Mouse (Mus musculus): ENCODE results near the gene Defb26. TPM values are rescaled to one million over a fixed set of nuclear protein-coding genes. Genes with fewer than 3 reads are reported as not detected.

Gene Defb26
- polyA plus RNA-seq (2015; fragmentation: Nextera tagmentation; extraction: Ambion mirVana), result not detected in 2 replicates

- no peaks in the 10 kb centered on the region for H3K4me1 ChIP-seq (replicated peaks)
- no peak within 1 kb of the TSS for H3K9ac ChIP-seq
- H3K4me3 ChIP-seq (replicated peaks), result no peak within 1 kb of the TSS
- WGBS (ENCODE audit: insufficient replicate concordance), result 67% methylated on average over 1 of the region's 1 CpGs
- no peak within 1 kb of the TSS for H3K4me2 ChIP-seq
- no peaks in the 10 kb centered on the region for H3K9me3 ChIP-seq (replicated peaks)
- ATAC-seq (ENCODE audit: insufficient read depth), result no peak
- no peaks in the 10 kb centered on the region for H3K27me3 ChIP-seq
- H3K36me3 ChIP-seq (replicated peaks), result no peaks in the 10 kb centered on the region
- H3K27ac ChIP-seq (replicated peaks), result no peak within 1 kb of the TSS
Measured at GRCm38 (mm10) chr2:152511592-152511991, at the start of gene Defb26. Gene Defb26 (minus strand): TSS chr2:152511692.

- Histone ChIP-seq H3K36me3 (replicated peaks) (no peaks in the 10 kb centered on the region), H3K27me3 (peaks cover 7% of the 10 kb centered on the region; the same call in 1 of the 2 replicates), H3K27ac (replicated peaks) (no peak overlapping the region), H3K9ac (no peak overlapping the region), H3K9me3 (replicated peaks) (no peaks in the 10 kb centered on the region), H3K4me2 (no peak overlapping the region), H3K4me3 (replicated peaks) (no peak overlapping the region), H3K4me1 (replicated peaks) (no peaks in the 10 kb centered on the region)
- 62% methylated on average over 7 of the region's 7 CpGs for WGBS (ENCODE audit: insufficient replicate concordance)
- ATAC-seq (ENCODE audit: insufficient read depth), result no peak
Measured at GRCm38 (mm10) chr2:152556655-152557054, 45.2 kb upstream of the Defb26 start.

DNA sequence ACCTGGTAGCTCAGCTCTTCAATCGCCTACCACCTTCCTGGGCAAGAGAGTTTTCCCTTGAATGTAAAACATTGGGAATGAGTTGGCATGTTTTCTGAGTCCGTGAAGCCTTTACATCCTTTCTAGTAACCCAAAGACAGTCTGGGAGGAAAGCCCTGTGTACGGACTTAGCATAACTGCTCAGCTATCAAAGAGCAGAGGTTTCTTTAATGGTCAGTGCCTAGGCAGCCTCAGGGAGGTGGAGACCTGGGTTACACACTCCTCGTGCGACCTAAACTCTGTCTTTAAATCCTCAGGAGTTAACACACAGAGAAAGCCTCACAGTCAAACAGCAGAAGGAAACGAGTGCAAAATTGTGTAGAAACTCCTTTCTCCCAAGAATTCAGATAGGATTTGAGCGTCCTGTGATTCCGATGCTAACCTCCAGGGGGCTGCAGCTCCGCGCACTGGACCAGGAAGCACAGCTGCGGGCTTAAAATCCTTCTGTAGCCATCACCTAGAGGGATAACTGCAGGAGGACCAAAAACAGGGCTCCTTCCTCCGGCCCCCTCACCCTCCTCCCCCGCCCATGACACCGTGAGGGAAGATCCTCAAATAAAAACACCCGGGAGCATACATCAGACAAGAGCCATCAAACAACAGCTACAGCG lies 42.4 kb upstream of the Defb26 start:
- H3K27me3 ChIP-seq, result peaks cover 7% of the 10 kb centered on the region; the same call in 1 of the 2 replicates
- no peaks in the 10 kb centered on the region for H3K9me3 ChIP-seq (replicated peaks)
- no peak for ATAC-seq (ENCODE audit: insufficient read depth)
- no peak overlapping the region for H3K27ac ChIP-seq (replicated peaks)
- H3K4me3 ChIP-seq (replicated peaks), result no peak overlapping the region
- no peak overlapping the region for H3K4me2 ChIP-seq
- no peak overlapping the region for H3K9ac ChIP-seq
- WGBS (ENCODE audit: insufficient replicate concordance), result 10% methylated on average over 16 of the region's 16 CpGs
- H3K36me3 ChIP-seq (replicated peaks), result no peaks in the 10 kb centered on the region
- H3K4me1 ChIP-seq (replicated peaks), result no peaks in the 10 kb centered on the region

DNA sequence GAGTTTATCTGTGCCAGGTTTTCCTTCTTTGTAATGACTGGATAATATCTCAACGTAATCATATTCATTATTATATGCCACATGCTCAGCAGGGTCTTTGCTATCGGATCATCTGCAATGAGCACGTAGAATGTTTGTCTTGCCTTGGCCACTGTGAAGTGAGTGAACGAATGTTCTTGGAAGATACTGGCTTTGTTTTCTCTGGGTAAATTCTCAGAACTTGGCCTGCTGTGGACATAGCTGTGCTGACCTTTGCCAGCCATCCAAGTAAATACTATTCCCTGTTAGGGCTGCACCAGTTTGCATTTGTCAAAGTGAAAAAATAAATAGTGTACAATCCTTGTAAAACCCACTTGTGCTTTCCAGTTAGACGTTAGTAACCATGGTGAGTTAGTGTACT lies 36.6 kb upstream of the Defb26 start:
- WGBS (ENCODE audit: insufficient replicate concordance), result 56% methylated on average over 5 of the region's 5 CpGs
- no peak overlapping the region for H3K27ac ChIP-seq (replicated peaks)
- H3K4me3 ChIP-seq (replicated peaks), result no peak overlapping the region
- no peaks in the 10 kb centered on the region for H3K9me3 ChIP-seq (replicated peaks)
- ATAC-seq (ENCODE audit: insufficient read depth), result no peak
- no peaks in the 10 kb centered on the region for H3K27me3 ChIP-seq
- no peaks in the 10 kb centered on the region for H3K4me1 ChIP-seq (replicated peaks)
- no peaks in the 10 kb centered on the region for H3K36me3 ChIP-seq (replicated peaks)
- no peak overlapping the region for H3K4me2 ChIP-seq
- no peak overlapping the region for H3K9ac ChIP-seq

DNA sequence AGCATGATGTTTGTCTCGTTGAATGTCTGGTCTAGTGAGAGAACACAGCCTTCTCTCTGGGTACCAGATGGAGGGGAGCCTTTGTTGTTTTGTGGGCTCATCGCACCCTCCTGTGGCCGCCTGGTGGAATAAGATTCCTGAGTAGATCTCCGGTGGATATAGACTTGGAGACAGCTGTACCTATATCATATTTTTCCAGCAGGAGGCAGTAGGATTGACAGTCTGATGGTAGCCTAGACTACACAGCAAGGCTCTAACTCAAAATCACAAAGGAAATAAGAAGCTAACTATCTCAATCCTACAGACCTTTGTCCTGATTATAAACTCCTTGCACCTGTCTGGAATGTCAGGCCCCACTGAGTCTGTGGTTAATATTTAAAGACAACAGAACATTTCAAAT lies 33.2 kb upstream of the Defb26 start:
- H3K36me3 ChIP-seq (replicated peaks), result no peaks in the 10 kb centered on the region
- no peak overlapping the region for H3K4me3 ChIP-seq (replicated peaks)
- H3K4me2 ChIP-seq, result no peak overlapping the region
- ATAC-seq (ENCODE audit: insufficient read depth), result no peak
- WGBS (ENCODE audit: insufficient replicate concordance), result 17% methylated on average over 4 of the region's 4 CpGs
- no peak overlapping the region for H3K9ac ChIP-seq
- no peak overlapping the region for H3K27ac ChIP-seq (replicated peaks)
- no peaks in the 10 kb centered on the region for H3K4me1 ChIP-seq (replicated peaks)
- no peaks in the 10 kb centered on the region for H3K9me3 ChIP-seq (replicated peaks)
- H3K27me3 ChIP-seq, result no peaks in the 10 kb centered on the region

- no peak overlapping the region for H3K4me2 ChIP-seq
- 62% methylated on average over 4 of the region's 4 CpGs for WGBS (ENCODE audit: insufficient replicate concordance)
- no peaks in the 10 kb centered on the region for H3K4me1 ChIP-seq (replicated peaks)
- no peaks in the 10 kb centered on the region for H3K9me3 ChIP-seq (replicated peaks)
- ATAC-seq (ENCODE audit: insufficient read depth), result no peak
- H3K4me3 ChIP-seq (replicated peaks), result no peak overlapping the region
- H3K27ac ChIP-seq (replicated peaks), result no peak overlapping the region
- H3K27me3 ChIP-seq, result no peaks in the 10 kb centered on the region
- no peak overlapping the region for H3K9ac ChIP-seq
- no peaks in the 10 kb centered on the region for H3K36me3 ChIP-seq (replicated peaks)
Measured at GRCm38 (mm10) chr2:152543478-152543877, 32.0 kb upstream of the Defb26 start.

DNA sequence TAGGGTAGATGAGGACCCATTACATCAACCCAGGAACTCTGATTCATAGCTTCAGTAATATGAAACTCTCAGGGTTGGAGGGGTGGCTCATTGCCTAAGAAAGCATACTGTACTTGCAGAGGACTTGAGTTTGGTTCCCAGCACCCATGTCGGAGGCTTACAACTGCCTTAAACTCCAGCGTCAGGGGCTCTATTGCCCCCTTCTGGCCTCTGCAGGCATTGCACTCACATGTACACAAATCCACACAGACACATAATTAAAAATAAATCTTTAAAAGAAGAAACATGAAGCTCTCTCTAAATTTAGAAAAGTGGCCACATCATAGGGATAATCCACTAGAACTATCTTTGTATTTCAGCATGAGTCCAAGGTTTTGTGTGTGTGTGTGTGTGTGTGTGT lies 31.4 kb upstream of the Defb26 start:
- Histone ChIP-seq H3K4me2 (no peak overlapping the region), H3K4me1 (replicated peaks) (no peaks in the 10 kb centered on the region), H3K9me3 (replicated peaks) (no peaks in the 10 kb centered on the region), H3K36me3 (replicated peaks) (no peaks in the 10 kb centered on the region), H3K9ac (no peak overlapping the region), H3K27ac (replicated peaks) (no peak overlapping the region), H3K4me3 (replicated peaks) (no peak overlapping the region), H3K27me3 (no peaks in the 10 kb centered on the region)
- ATAC-seq (ENCODE audit: insufficient read depth), result no peak
- WGBS (ENCODE audit: insufficient replicate concordance), result 51% methylated on average over 2 of the region's 2 CpGs

- WGBS (ENCODE audit: insufficient replicate concordance), result 41% methylated on average over 9 of the region's 9 CpGs
Measured at GRCm38 (mm10) chr2:152541979-152542378, 30.5 kb upstream of the Defb26 start.

GRCm38 (mm10) chr2:152539944-152540710 lies 28.6 kb upstream of the Defb26 start, which contains the start of gene Defb29:
Gene Defb29 (minus strand): TSS chr2:152540098.
- Histone ChIP-seq H3K9me3 (replicated peaks) (no peaks in the 10 kb centered on the region), H3K27ac (replicated peaks) (no peak within 1 kb of the TSS), H3K36me3 (replicated peaks) (no peaks in the 10 kb centered on the region), H3K4me1 (replicated peaks) (no peaks in the 10 kb centered on the region), H3K9ac (no peak within 1 kb of the TSS), H3K4me3 (replicated peaks) (no peak within 1 kb of the TSS), H3K27me3 (no peaks in the 10 kb centered on the region), H3K4me2 (no peak within 1 kb of the TSS)
- no peak for ATAC-seq (ENCODE audit: insufficient read depth)
- 46% methylated on average over 13 of the region's 13 CpGs for WGBS (ENCODE audit: insufficient replicate concordance)

More at GRCm38 (mm10) chr2:152541979-152542378, 30.5 kb upstream of the Defb26 start:
- H3K27ac ChIP-seq (replicated peaks), result no peak overlapping the region
- no peaks in the 10 kb centered on the region for H3K27me3 ChIP-seq
- ATAC-seq (ENCODE audit: insufficient read depth), result no peak
- H3K4me3 ChIP-seq (replicated peaks), result no peak overlapping the region
- H3K9ac ChIP-seq, result no peak overlapping the region
- no peaks in the 10 kb centered on the region for H3K36me3 ChIP-seq (replicated peaks)
- H3K4me1 ChIP-seq (replicated peaks), result no peaks in the 10 kb centered on the region
- no peaks in the 10 kb centered on the region for H3K9me3 ChIP-seq (replicated peaks)
- H3K4me2 ChIP-seq, result no peak overlapping the region

GRCm38 (mm10) chr2:152517981-152518380 lies 6.5 kb upstream of the Defb26 start, which contains the start of gene Defb28:
Gene Defb28 (plus strand): TSS chr2:152518255.
- no peak for ATAC-seq (ENCODE audit: insufficient read depth)
- H3K27me3 ChIP-seq, result no peaks in the 10 kb centered on the region
- H3K4me1 ChIP-seq (replicated peaks), result no peaks in the 10 kb centered on the region
- WGBS (ENCODE audit: insufficient replicate concordance), result 57% methylated on average over 4 of the region's 4 CpGs
- no peak within 1 kb of the TSS for H3K27ac ChIP-seq (replicated peaks)
- no peaks in the 10 kb centered on the region for H3K9me3 ChIP-seq (replicated peaks)
- H3K36me3 ChIP-seq (replicated peaks), result no peaks in the 10 kb centered on the region
- no peak within 1 kb of the TSS for H3K9ac ChIP-seq
- H3K4me3 ChIP-seq (replicated peaks), result no peak within 1 kb of the TSS
- H3K4me2 ChIP-seq, result no peak within 1 kb of the TSS

- Histone ChIP-seq H3K4me1 (replicated peaks) (no peaks in the 10 kb centered on the region), H3K4me2 (no peak overlapping the region), H3K9me3 (replicated peaks) (no peaks in the 10 kb centered on the region), H3K27ac (replicated peaks) (no peak overlapping the region), H3K9ac (no peak overlapping the region), H3K36me3 (replicated peaks) (no peaks in the 10 kb centered on the region), H3K4me3 (replicated peaks) (no peak overlapping the region), H3K27me3 (no peaks in the 10 kb centered on the region)
- ATAC-seq (ENCODE audit: insufficient read depth), result no peak
- 62% methylated on average over 4 of the region's 4 CpGs for WGBS (ENCODE audit: insufficient replicate concordance)
Measured at GRCm38 (mm10) chr2:152516084-152516483, 4.6 kb upstream of the Defb26 start.

Measured in liver, embryonic 15.5 days (tissue).